Mouse (Mus musculus): Measurements from ENCODE around the gene Tbc1d2.

- TF ChIP-seq POLR2A (IDR thresholded peaks at IDR 0.05; ENCODE audit: low read depth, low read length) (no peak), CTCF (IDR thresholded peaks at IDR 0.05; ENCODE audit: extremely low read depth, insufficient read length, insufficient replicate concordance, low read depth, low read length) (no peak)
Observed at GRCm38 (mm10) chr4:46668620-46669019, 18.6 kb upstream of the Tbc1d2 start.
